Mouse (Mus musculus): ENCODE measurements at regions not wholly inside any gene's neighbourhood (a gene's known extent, or its start where the extent isn't known, plus 50 kb on each side); places are given as distances from the start of the nearest gene placed in this dataset.
"Not testable (repeated sequence)": the region's sequence is repeated elsewhere in the genome, so short reads cannot be mapped to it uniquely, and the experiment has no call there.

DNA sequence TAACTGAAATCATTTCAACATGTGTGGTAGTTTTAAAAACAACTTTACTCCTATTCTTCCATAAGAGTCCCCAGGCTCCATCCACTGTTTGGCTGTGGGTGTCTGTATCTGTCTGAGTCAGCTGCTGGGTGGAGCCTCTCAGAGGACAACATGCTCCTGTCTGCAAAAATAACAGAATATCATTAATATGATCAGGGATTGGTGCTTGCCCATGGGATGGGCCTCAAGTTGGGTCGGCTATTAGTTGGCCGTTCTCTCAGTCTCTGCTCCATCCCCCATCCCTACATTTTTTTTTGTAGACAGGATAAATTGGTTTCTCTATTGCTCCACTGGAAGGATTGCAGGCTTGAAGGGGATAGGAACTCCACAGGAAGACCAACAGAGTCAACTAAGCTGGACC, 108.5 kb upstream of the Fgf16 start:
- not testable (repeated sequence) for DNase-seq (ENCODE audit: low spot score)

DNA sequence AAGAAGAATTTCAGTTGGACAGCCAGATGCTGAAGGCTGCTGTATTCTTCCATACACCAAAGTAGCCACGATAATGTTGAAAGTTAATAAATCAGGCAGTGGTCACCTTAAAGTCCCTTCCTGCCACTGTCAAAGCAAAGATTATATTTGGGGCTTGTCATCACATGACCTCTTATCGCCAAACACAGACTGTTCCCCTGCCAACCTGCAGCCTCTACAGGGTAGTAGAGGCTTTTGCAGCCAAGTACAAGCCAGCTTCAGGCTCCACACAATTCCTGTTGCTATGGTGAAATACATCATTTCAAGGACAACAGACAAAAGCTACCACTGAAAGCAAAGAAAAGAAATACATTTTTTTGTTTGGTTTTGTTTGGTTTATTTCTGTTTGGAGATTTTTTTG, 93.5 kb upstream of the Fgf16 start:
- no peak for DNase-seq (ENCODE audit: low spot score)

DNA sequence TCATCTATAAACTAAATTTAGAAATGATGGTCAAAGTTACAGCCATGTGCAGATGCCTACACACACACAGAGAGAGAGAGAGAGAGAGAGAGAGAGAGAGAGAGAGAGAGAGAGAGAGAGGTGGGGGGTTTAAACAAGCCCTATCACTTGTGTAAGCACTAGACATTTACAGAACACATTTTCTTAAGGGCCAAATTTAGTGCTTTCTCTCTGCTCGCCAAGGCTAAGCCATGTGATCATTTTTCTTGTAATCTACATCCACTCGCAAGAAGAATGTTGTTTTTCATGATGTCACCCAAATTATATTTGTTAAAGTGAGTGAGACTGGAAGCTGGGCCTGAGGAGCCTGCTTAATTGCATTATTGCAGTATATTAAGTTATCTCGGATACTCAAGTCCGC, 92.8 kb upstream of the Fgf16 start:
- DNase-seq (ENCODE audit: low spot score), result no peak

DNA sequence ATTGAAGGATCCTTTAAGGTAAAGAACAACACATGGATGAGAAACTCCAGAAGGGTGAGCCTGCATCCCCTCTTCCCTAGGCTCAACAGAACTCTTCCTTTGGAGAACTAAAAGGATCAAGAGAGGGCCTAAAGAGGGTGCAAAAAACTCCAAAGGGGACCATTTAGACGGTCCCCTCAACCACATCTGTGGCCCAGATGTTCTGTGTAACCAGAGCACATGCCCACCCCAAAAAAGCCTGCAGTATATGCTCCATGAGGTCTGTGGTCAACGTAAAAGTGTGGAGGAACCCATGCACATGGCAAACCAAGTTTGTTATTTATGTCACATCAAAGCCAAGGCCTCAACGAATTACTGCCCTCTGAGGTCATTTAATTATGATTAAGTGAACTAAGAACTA, 89.2 kb upstream of the Fgf16 start:
- no peak for DNase-seq (ENCODE audit: low spot score)

DNA sequence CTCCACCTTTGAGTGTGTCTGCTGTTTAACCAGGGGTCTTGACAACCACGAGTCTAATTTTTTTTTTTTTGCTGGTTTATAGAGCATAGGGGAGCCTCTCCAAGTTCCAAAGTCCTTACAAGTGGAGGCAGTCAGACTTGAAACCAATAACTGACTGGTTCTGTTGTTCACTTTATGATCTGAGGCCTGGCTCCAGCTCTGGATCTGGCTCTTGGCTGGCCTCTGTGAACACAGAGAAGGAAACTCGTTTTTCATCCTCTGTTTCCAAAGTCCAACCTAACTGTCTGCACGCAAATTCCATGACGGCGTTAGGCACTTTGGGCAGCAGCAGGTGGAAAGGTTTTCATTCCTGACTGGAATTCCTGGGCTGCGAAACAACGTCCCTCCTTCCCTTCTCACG, 80.4 kb upstream of the Fgf16 start:
- peak; percentile 2 for DNase-seq (ENCODE audit: low spot score)

DNA sequence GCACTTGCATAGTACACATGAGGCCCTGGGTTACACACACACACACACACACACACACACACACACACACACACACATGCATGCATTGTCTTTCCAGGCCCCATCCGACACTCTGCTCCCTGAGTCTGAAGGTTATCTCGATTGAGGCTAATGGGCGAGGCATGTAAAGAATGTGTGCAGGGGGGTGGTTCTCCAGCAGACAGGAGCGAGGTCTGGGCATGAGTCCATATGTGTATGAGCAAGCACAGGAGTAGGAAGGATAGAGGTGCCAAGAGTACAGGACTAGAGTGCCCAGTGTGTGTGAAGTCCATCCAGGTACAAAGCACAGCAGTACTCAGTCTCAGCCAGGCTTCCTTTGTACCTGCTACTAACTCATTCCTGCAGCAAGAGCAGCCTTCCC, 79.6 kb upstream of the Fgf16 start:
- peak; percentile 5 for DNase-seq (ENCODE audit: low spot score)

DNA sequence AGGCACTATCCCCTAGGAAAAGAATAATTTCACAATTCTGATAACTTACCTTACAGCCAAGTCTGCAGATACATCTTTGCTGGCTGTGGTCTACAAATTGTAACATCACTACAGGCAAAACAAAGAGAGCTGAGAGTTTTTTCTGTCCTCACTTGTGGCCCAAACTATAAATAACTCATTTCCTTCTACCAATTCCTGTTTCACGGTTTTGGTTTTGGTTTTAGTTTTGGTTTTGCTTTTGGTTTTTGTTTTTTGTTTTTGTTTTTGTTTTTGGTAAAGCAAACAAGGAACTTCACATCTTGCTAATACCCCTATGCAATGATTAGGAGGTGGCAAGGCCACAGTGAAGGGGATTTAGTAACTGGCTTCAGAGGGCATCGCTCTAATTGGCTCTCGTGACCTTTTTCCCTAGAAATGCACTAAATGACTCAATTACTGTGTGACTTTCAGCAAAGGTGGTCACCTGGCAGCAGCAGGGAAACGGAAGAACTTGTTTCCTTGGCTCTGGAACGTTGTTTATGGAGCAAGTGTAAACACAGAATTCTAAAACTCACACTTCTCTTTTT, 53.3 kb upstream of the Fgf16 start:
- DNase-seq (ENCODE audit: low spot score), result no peak

All from yolk sac, embryonic 10.5 days (tissue).